Mouse (Mus musculus): Measurements from ENCODE around the gene Gtf2a2.

GRCm38 (mm10) chr9:70053411-70053810 lies 41.1 kb downstream of the Gtf2a2 start:
- TF ChIP-seq CTCF (IDR thresholded peaks at IDR 0.05 in 2 of 3, conservative IDR thresholded peaks at IDR 0.05 in 1 of 3; ENCODE audit: control insufficient read depth in 1 of 3, insufficient read depth in 1 of 3, low read depth in 2 of 3, low read length in 3 of 3, poor library complexity in 1 of 3, severe bottlenecking in 1 of 3) (no peak), POLR2A (IDR thresholded peaks at IDR 0.05; ENCODE audit: control insufficient read depth in 1 of 2, insufficient read depth in 1 of 2, low read depth in 1 of 2, low read length in 2 of 2, poor library complexity in 1 of 2) (no peak), E2F4 (IDR thresholded peaks at IDR 0.05; ENCODE audit: borderline replicate concordance, low read depth, low read length) (no peak), GATA1 (IDR thresholded peaks at IDR 0.05; ENCODE audit: low read depth, low read length) (no peak), BHLHE40 (IDR thresholded peaks at IDR 0.05; ENCODE audit: borderline replicate concordance, low read depth, low read length) (no peak), USF2 (IDR thresholded peaks at IDR 0.05; ENCODE audit: borderline replicate concordance in 1 of 2, insufficient read depth in 1 of 2, low read depth in 1 of 2, low read length in 2 of 2) (no peak), USF1 (IDR thresholded peaks at IDR 0.05; ENCODE audit: low read depth, low read length) (no peak), RAD21 (IDR thresholded peaks at IDR 0.05; ENCODE audit: low read depth, low read length) (no peak), POLR2AphosphoS2 (IDR thresholded peaks at IDR 0.05; ENCODE audit: low read length) (no peak), GABPA (IDR thresholded peaks at IDR 0.05; ENCODE audit: low read depth, low read length) (no peak), JUND (IDR thresholded peaks at IDR 0.05; ENCODE audit: low read depth, low read length) (no peak), CHD2 (IDR thresholded peaks at IDR 0.05; ENCODE audit: low read length) (no peak), MAFK (IDR thresholded peaks at IDR 0.05; ENCODE audit: borderline replicate concordance, low read depth, low read length) (no peak)
